Mouse (Mus musculus) hindbrain, embryonic 14.5 days (tissue): Measurements from ENCODE around the gene Izumo1. TPM values are rescaled to one million over a fixed set of nuclear protein-coding genes. Genes with fewer than 3 reads are reported as not detected.

ENCODE experiments used
- ATAC-seq: fragments of 200-750 bp; cut with Nextera tagmentation; 2 replicates; pipeline ENCODE4 v1.8.0; 2017; ENCODE audit warnings: moderate number of reproducible peaks, mild to moderate bottlenecking, moderate TSS enrichment, moderate library complexity; ENCODE audit not compliant: low FRiP score
- DNase-seq: peaks from one replicate; pipeline ENCODE4 v3.0.0-alpha.2; 2015; ENCODE audit warnings: low spot score
- H3K27ac ChIP-seq: fragments of 300-500 bp; sonication (generic); 2 replicates; pipeline ENCODE4 v1.5.1; 2014; ENCODE audit warnings: mild to moderate bottlenecking, moderate library complexity
- H3K27me3 ChIP-seq: fragments of 300-500 bp; sonication (generic); 2 replicates; pipeline ENCODE4 v1.6.1; 2014; ENCODE audit warnings: mild to moderate bottlenecking, low read length, mixed read lengths; ENCODE audit not compliant: control insufficient read depth, insufficient read depth
- H3K36me3 ChIP-seq: fragments of 300-500 bp; sonication (generic); replicated peaks from 2 replicates; pipeline ENCODE4 v1.6.1; 2014; ENCODE audit not compliant: control insufficient read depth, insufficient read depth
- H3K4me1 ChIP-seq: fragments of 300-500 bp; sonication (generic); replicated peaks from 2 replicates; pipeline ENCODE4 v1.6.1; 2014; ENCODE audit warnings: antibody characterized with exemption, low read length, mixed read lengths; ENCODE audit not compliant: control insufficient read depth, insufficient read depth
- H3K4me2 ChIP-seq: fragments of 300-500 bp; sonication (generic); replicated peaks from 2 replicates; pipeline ENCODE4 v1.6.1; 2014; ENCODE audit warnings: mild to moderate bottlenecking, moderate library complexity
- H3K4me3 ChIP-seq: fragments of 300-500 bp; sonication (generic); replicated peaks from 2 replicates; pipeline ENCODE4 v1.5.1; 2014; ENCODE audit warnings: mild to moderate bottlenecking, low read length
- H3K9ac ChIP-seq: fragments of 300-500 bp; sonication (generic); 2 replicates; pipeline ENCODE4 v1.6.1; 2014
- H3K9me3 ChIP-seq: fragments of 300-500 bp; sonication (generic); 2 replicates; pipeline ENCODE4 v1.6.1; 2016; ENCODE audit warnings: low read length; ENCODE audit not compliant: control insufficient read depth
- WGBS: fragments of 180-500 bp; shearing (Covaris S2); extraction: QIAGEN DNeasy Blood & Tissue Kit; methylation state at CpG from one replicate; pipeline ENCODE4 v1.1.7; 2014; 5-methylcytosine and 5-hydroxymethylcytosine counted together
- polyA plus RNA-seq: library from polyadenylated mRNA; unstranded; fragments of >200 nt; fragmentation: Nextera tagmentation; extraction: Ambion mirVana; gene quantifications from 2 replicates; pipeline ENCODE4 v1.2.1, GENCODE M21; 2014

Gene Izumo1
- polyA plus RNA-seq, 1 experiment from 2014 or later, result not detected

- 82% methylated on average over 7 of the region's 7 CpGs for WGBS
These were observed 44.5 kb downstream of the Izumo1 start, which contains the start of gene Fut2 for GRCm38 (mm10) chr7:45666161-45666560. Fut2 (minus strand) TSS chr7:45666394.

GRCm38 (mm10) chr7:45667761-45668160, 46.1 kb downstream of the Izumo1 start:
- WGBS, result 78% methylated on average over 14 of the region's 14 CpGs
- Histone ChIP-seq H3K4me3 (no peak overlapping the region), H3K27ac (no peak overlapping the region), H3K4me1 (no peaks in the 10 kb centered on the region), H3K4me2 (no peak overlapping the region), H3K9me3 (no peaks in the 10 kb centered on the region), H3K9ac (no peak overlapping the region), H3K27me3 (no peaks in the 10 kb centered on the region), H3K36me3 (no peaks in the 10 kb centered on the region)
- ATAC-seq (no peak), DNase-seq (no peak)

More at GRCm38 (mm10) chr7:45666161-45666560, 44.5 kb downstream of the Izumo1 start, which contains the start of gene Fut2:
- H3K27ac ChIP-seq, result no peak within 1 kb of the TSS
- H3K4me1 ChIP-seq, result no peaks in the 10 kb centered on the region
- no peaks in the 10 kb centered on the region for H3K9me3 ChIP-seq
- no peak within 1 kb of the TSS for H3K9ac ChIP-seq
- DNase-seq (no peak), ATAC-seq (no peak)
- H3K36me3 ChIP-seq, result no peaks in the 10 kb centered on the region
- H3K4me3 ChIP-seq, result no peak within 1 kb of the TSS
- H3K27me3 ChIP-seq, result no peaks in the 10 kb centered on the region
- no peak within 1 kb of the TSS for H3K4me2 ChIP-seq

GRCm38 (mm10) chr7:45668921-45669320, 47.3 kb downstream of the Izumo1 start:
- ATAC-seq, result no peak
- Histone ChIP-seq H3K4me2 (no peak overlapping the region), H3K4me1 (no peaks in the 10 kb centered on the region), H3K9me3 (no peaks in the 10 kb centered on the region), H3K27me3 (no peaks in the 10 kb centered on the region), H3K27ac (no peak overlapping the region), H3K4me3 (no peak overlapping the region), H3K9ac (no peak overlapping the region), H3K36me3 (no peaks in the 10 kb centered on the region)
- DNase-seq, result no peak
- 94% methylated on average over 9 of the region's 9 CpGs for WGBS

GRCm38 (mm10) chr7:45677627-45678295, 56.1 kb downstream of the Izumo1 start:
- Histone ChIP-seq H3K36me3 (no peaks in the 10 kb centered on the region), H3K4me3 (no peak overlapping the region), H3K9me3 (no peaks in the 10 kb centered on the region), H3K27me3 (no peaks in the 10 kb centered on the region), H3K4me1 (no peaks in the 10 kb centered on the region), H3K9ac (no peak overlapping the region), H3K27ac (no peak overlapping the region), H3K4me2 (no peak overlapping the region)
- 78% methylated on average over 7 of the region's 7 CpGs for WGBS
- no peak for ATAC-seq
- no peak for DNase-seq

Other genes starting within 250 kb of the Izumo1 start
- 61.4 and 72.3 TPM in 2 replicates for gene Snrnp70, start 226.1 kb upstream of the Izumo1 start, polyA plus RNA-seq
- not detected in 2 replicates for gene Kcna7, start 216.2 kb upstream of the Izumo1 start, polyA plus RNA-seq
- gene Ntf5, start 208.1 kb upstream of the Izumo1 start, polyA plus RNA-seq, result 0.13 TPM in 1 of 2 replicates, not detected in the other
- gene Lhb, start 201.0 kb upstream of the Izumo1 start, polyA plus RNA-seq, result 1.2 and 2.0 TPM in 2 replicates
- gene Gys1, start 187.0 kb upstream of the Izumo1 start, polyA plus RNA-seq, result 17.8 and 21.6 TPM in 2 replicates
- 83.9 and 93.5 TPM in 2 replicates for gene Ruvbl2, start 183.7 kb upstream of the Izumo1 start, polyA plus RNA-seq
- 4,936 and 5,483 TPM in 2 replicates for gene Ftl1, start 161.9 kb upstream of the Izumo1 start, polyA plus RNA-seq
- gene Bax, start 154.9 kb upstream of the Izumo1 start, polyA plus RNA-seq, result 182 and 190 TPM in 2 replicates
- gene Tulp2, start 139.9 kb upstream of the Izumo1 start, polyA plus RNA-seq, result 0.13 and 0.35 TPM in 2 replicates
- gene Gm45808, start 135.0 kb upstream of the Izumo1 start, polyA plus RNA-seq, result not detected in 2 replicates
- gene Dhdh, start 133.0 kb upstream of the Izumo1 start, polyA plus RNA-seq, result 2.8 and 3.6 TPM in 2 replicates
- 121 and 122 TPM in 2 replicates for gene Nucb1, start 111.4 kb upstream of the Izumo1 start, polyA plus RNA-seq
- 12.9 and 13.0 TPM in 2 replicates for gene Ppp1r15a, start 95.5 kb upstream of the Izumo1 start, polyA plus RNA-seq
- gene Plekha4, start 95.5 kb upstream of the Izumo1 start, polyA plus RNA-seq, result 1.4 and 2.3 TPM in 2 replicates
- gene Hsd17b14, start 66.9 kb upstream of the Izumo1 start, polyA plus RNA-seq, result 0.25 TPM in 1 of 2 replicates, not detected in the other
- 17.4 and 19.0 TPM in 2 replicates for gene Bcat2, start 51.7 kb upstream of the Izumo1 start, polyA plus RNA-seq
- not detected in 2 replicates for gene Fgf21, start 6.3 kb upstream of the Izumo1 start, polyA plus RNA-seq
- gene Fut1, start 4.5 kb upstream of the Izumo1 start, polyA plus RNA-seq, result not detected in 2 replicates
- 17.2 and 18.3 TPM in 2 replicates for gene Rasip1, start 5.7 kb downstream of the Izumo1 start, polyA plus RNA-seq
- gene Mamstr, start 18.2 kb downstream of the Izumo1 start, polyA plus RNA-seq, result 3.0 and 3.1 TPM in 2 replicates
- gene Fut2, start 44.6 kb downstream of the Izumo1 start, polyA plus RNA-seq, result 0.07 and 0.11 TPM in 2 replicates
- 1.0 and 1.3 TPM in 2 replicates for gene Ntn5, start 62.2 kb downstream of the Izumo1 start, polyA plus RNA-seq
- 0.22 and 0.40 TPM in 2 replicates for gene Sec1, start 72.6 kb downstream of the Izumo1 start, polyA plus RNA-seq
- 28.2 and 29.0 TPM in 2 replicates for gene Car11, start 78.0 kb downstream of the Izumo1 start, polyA plus RNA-seq
- gene Dbp, start 83.3 kb downstream of the Izumo1 start, polyA plus RNA-seq, result 3.5 and 3.9 TPM in 2 replicates
- 578 and 674 TPM in 2 replicates for gene Rpl18, start 93.6 kb downstream of the Izumo1 start, polyA plus RNA-seq
- gene Sphk2, start 96.2 kb downstream of the Izumo1 start, polyA plus RNA-seq, result 16.7 and 20.0 TPM in 2 replicates
- 0.17 TPM in 1 of 2 replicates, not detected in the other for gene Fam83e, start 99.4 kb downstream of the Izumo1 start, polyA plus RNA-seq
- not detected in 2 replicates for gene Spaca4, start 104.0 kb downstream of the Izumo1 start, polyA plus RNA-seq
- 20.9 and 23.6 TPM in 2 replicates for gene Lmtk3, start 161.9 kb downstream of the Izumo1 start, polyA plus RNA-seq
- gene Sult2b1, start 162.9 kb downstream of the Izumo1 start, polyA plus RNA-seq, result 5.2 and 7.3 TPM in 2 replicates
- gene Cyth2, start 192.8 kb downstream of the Izumo1 start, polyA plus RNA-seq, result 237 and 242 TPM in 2 replicates
- 1.3 TPM in 2 replicates for gene Kcnj14, start 203.0 kb downstream of the Izumo1 start, polyA plus RNA-seq
- gene Grwd1, start 209.1 kb downstream of the Izumo1 start, polyA plus RNA-seq, result 37.6 and 42.6 TPM in 2 replicates